Mouse (Mus musculus) stomach, postnatal 0 days (tissue): ENCODE results near the gene Zfp423.

Experiments used
- CTCF ChIP-seq: IDR thresholded peaks from 2 replicates; pipeline ENCODE4 v1.5.1; 2016; ENCODE audit warnings: antibody characterized with exemption, low read depth, mild to moderate bottlenecking, moderate library complexity
- EP300 ChIP-seq: optimal IDR thresholded peaks from 2 replicates; pipeline ENCODE3; 2016; ENCODE audit warnings: antibody characterized with exemption

DNA sequence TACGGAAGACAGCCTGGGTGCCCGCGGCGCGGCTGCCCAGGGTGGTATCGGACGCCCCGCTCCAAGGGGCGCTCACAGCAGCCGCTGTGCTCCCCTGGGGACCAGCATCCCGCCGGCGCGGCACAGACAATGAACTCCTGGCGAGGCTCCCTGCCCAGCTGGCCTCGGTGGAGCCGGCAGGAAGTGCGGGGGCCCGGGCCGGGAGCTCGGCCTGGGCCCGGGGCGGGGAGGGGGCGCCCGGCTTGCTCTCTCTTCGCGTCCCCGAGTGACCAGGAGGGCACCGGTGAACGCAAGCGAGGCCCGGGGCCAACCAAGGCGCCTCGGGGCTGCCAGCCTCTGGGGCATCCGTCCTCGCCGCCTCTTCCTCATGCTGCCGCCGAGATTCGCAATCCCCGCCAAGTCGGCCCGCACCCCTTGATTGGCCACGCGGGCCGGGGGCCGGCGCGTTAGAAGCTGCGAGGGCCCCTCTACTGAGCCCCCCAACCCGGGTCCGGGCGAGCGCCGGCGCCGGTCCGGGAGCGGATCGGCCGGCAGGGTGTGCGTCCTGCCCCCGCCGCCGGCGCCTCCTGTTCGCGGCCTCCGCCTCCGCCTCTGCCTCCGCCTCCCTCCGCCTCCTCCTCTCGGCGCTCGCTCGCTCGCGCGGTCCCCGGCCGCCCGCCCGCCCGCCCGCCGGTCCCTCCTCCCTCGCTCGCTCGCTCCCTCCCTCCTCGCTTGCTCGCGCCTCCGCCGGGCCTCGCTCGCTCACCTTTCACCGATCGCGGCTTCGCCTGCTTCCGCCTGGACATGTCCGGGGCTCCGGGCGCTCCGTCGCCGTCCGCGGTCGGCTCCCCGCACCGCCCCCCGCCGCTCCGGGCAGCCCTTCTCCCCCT, 710 bp downstream of the Zfp423 start:
- TF ChIP-seq EP300 (no peak), CTCF (no peak)
